Mouse (Mus musculus) urinary bladder, postnatal 4 days (tissue): ENCODE data around the gene Aig1.

Experiments
- DNase-seq, 2 experiments: peaks; one replicate each; pipeline ENCODE4 v3.0.0; 2021 to 2022; ENCODE audit warnings: low spot score in 2 of 2

Aig1 gene

DNA sequence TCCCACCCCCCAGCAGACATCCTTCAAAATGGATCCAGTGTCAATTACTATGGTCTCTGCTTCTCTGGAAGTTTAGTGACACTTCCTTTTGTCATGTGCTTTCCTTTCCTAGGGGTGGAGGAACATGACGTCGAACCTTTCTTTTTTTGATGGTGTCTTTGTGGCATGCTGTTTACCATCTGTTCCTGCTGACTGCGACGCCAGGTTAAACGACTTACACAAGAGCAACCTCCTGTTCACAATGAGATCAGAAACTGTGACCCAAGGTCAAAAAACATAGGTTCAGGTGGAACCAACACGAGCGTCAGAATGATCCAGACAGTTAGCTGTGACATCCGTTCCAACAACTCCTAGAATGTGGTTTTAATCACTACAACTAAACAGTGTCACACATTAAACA, 166.7 kb downstream of the Aig1 start:
- DNase-seq: no peak

DNA sequence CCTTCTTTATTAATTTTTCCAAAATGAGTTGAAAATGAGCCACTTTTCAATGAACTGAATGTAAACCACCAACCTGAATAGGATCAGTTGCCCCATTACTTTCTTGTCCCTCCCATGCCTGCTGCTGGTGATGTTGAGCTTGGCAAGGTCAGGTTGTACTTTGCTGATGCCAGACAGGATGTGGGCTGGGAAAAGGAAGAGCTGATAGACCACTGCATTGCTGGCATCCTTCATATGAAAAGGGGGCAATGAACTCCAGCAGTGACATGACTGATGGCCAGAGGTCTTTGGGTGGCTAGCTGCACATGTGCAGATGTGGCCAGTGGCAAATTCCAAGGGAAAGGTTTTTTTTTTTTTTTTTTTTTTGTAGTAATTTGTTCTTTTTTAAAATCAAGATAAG, 172.5 kb downstream of the Aig1 start:
- no peak for DNase-seq

DNA sequence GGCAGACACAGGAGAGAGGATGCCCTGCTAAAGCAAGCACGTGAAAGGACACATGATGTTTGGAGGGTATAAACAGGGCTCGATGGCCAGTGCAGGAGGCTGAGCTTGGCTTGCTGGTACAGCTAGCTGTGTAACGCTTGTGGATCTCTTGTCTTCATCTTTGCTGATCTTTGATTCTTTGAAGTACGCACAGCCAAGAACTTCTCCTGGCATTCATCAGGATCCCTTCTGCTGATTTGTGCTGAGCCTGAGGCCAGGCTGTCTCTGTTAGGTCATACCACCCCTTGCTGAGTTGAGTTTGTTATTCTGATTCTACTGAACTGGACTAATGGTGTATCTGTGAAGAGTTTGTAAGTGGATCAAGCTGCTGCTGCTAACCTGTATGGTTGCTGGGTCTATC, 175.5 kb downstream of the Aig1 start:
- no peak for DNase-seq

DNA sequence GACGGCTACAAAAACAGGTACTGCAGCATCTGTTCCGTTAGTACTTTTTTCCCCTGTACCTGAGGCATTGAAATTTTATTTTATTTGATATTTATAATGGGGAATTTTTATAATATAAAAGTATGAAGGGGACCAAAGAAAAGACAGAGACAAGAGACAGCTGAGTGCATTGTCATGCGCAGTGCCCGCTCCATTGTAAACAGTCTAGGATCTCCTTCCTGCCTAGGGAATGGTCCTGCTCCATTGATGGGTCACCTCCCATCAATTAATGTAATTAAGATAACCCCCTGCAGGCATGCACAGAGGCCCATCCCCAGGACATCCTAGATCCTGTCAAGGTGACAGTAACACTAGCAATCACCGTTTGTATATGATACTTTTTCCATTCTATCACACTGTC, 178.0 kb downstream of the Aig1 start:
- no peak for DNase-seq

DNA sequence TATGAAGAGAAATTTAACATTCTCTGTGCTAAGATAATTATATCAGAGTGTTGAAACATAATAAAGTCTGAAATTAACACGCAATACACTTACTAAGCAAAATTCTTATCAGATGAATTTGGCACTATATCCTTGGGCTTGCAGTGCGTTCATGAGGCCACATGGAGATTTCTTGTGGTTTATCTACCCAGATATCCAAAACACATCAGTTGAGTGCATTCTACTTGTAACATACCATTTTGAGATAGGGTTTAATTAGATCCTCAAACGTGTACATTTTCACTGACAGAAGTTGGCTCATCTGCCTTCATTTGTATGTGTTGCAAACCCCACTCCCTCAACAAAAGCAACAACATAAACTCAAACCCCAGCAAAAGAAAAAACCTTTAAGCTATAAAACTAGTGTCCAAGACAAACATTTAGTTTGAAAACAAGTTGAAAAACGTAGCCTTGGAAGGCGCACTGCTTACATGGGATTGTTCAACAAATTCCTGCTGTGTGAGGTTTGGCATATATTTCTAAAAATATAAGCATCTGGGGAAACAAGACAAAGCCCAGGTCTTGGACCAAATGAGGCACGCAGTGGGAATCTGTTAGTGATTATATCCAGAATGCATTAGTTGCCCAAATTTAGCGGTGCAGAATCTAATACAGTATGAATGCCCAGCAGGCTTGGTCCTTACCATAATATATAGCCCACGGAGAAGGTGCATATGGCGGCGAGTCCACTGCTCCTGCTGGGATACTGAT, 178.8 kb downstream of the Aig1 start:
- DNase-seq: no peak

DNA sequence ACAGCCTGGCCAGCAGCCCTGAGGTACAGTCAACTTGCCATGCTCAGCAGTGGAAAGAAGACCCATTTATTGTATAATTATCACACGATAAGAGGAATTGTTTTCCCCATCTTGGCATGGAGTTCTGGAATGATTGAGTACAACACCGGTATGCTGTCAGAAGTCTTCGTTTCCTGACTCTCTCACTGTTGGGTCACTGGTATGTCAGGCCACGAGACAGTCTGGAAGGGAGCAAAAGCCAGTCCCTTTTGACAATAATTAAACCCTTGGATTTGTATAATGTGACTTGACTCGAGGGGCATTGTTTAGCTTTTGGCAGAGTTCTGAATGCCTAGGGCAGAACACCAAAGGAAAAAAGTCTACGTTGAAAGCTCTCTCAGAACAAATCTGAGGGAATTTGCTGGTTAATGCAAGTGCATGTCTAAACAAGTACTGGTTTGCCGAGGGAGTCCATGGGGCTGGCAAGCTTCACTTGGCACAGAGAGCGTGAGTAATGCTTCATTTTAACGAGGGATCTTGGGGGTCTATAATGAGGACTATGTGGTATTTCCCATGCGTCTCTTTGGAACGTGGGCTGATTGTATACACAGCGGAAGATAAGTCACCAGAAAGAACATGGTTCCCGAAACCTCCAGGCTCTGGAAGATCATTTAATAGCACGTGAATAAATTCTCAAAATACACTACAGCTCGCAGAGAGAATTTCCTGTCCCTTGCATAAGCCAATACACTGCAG, 180.2 kb downstream of the Aig1 start:
- DNase-seq: peak in 1 of 2 experiments; percentile 20

DNA sequence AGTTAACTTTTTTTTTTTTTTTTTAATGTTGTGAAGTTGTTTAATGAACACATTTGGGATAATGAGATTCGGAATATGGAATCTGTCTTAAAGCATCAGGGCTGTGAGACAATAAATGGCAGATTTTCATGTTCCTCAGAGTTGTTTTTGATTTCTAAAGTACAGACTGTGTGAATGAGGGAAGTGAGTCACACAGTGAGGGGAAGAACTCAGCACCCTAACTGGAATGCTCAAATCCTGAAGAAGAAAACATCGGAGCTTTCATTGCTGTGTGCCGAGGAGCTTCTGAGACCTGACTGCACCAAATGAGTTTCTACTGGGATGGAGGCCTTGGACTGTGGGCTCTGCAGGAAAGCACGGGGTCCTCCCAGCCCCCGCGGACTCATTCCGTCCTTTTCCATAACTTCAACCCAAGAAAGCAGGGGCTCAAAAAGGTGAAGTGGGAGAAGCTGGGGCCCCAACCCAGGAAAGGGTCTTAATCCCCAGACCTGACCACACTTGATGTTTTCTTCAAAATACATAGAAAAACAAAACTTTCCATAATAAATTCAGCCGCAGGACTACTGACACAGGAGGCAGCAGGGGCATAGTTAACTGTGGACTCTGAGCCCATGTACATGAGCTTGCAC, 181.5 kb downstream of the Aig1 start:
- no peak for DNase-seq

DNA sequence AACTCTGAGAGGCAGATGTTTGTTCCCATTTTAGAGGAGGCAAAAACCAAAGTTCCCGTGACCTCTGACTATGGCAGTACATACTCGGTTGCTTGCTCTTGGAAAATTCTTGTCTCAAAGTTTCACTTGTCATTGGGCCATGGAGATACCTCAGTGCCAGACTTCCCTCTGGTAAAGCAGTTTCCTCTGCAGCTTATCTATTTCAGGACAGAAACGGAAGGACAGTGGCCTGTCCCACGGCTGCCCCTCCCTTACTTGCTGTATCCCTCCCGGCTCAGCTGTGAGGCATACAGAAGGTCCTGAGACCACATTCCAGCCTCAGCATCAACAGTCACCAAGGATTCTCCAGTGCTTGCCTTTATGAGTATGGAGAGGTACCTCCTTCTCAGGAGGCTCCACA, 182.7 kb downstream of the Aig1 start:
- no peak for DNase-seq

DNA sequence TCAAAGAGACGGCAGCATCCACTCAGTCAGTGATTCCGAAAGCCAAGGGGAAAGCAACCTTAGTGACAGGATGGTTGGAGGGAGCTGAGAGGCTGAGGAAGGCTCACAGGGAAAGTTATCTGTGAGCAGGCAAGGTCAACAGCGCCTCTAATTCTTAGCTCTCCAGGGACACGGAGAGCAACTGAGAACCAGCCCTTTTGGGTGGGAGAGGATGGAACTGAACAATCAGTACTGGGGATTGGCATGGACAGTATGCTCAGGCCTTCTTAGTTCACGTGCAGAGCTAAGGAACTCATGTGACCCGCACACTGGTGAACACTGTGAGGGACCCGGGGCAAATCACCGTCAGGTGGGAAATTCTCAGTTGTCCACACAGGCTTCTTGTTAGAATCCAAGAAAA, 183.4 kb downstream of the Aig1 start:
- DNase-seq: no peak

DNA sequence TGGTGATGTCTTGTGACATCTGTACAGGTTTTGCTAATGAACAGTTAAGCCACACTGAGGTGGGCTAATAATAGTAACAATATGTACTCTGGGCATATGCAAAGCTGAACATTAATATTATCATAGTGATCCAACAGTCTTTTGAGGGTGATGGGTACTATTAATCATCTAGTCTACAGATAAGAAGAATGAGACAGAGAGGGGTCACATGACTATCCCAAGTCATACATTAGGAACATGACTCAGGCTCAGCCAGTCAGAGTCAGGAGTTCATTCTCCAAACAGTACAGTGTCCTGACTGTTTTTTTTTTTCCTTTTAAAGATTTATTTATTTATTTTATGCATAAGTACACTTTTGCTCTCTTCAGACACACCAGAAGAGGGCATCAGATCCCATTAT, 184.3 kb downstream of the Aig1 start:
- DNase-seq: no peak

DNA sequence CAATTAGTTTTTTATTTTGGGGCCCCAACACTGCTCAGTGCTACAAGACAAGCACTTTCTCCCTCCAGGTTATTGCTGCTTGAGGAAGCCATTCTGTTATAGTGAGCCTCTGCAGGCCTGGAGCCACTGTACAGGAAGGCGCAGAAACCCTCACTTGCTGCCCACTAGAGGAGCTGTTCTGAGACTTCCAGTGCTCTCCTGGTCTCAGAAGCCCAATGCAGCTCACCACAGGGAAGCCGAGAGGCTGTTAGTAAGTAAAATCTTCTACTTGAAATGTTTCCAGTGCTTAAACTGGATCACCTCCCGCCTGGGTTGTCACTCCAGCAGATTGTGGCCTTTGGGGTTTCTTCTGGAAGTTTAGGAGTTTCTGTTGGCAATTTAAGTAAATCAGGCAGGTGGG, 186.2 kb downstream of the Aig1 start:
- DNase-seq: no peak

DNA sequence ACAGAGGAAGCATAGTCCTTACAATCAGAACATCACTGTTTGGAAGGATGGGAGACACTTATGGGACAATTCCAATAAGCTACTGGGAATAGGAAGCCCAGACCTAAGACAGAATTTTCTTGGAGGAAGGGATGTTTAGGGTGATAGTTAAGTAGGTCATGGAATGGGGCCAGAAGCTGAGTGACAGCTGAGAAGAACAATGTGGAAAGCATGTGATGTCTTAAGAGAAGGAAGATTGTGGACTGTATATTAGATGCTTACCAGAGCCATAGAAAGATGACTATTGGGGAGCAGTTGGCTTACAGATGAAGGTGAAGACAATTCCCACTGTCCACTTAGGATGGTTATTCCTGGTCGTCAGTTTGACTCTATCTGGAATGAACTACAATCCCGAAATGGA, 191.3 kb downstream of the Aig1 start:
- no peak for DNase-seq

DNA sequence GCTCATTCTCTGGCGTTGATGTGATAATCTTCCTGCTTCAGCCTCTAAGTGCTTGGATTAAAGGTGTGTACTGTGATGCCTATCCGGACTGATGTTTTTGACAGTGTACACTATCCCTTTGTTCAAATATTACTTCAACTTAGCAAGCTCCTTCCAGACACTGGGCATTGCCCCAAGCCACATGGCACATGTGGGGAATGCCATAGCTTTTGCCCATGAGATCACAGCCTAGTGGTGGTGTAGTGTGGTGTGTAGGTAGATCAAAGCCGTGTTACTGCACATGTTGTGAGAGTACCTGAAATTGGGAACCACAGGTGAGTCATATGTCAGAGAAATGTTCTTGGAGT, 193.8 kb downstream of the Aig1 start:
- no peak for DNase-seq

DNA sequence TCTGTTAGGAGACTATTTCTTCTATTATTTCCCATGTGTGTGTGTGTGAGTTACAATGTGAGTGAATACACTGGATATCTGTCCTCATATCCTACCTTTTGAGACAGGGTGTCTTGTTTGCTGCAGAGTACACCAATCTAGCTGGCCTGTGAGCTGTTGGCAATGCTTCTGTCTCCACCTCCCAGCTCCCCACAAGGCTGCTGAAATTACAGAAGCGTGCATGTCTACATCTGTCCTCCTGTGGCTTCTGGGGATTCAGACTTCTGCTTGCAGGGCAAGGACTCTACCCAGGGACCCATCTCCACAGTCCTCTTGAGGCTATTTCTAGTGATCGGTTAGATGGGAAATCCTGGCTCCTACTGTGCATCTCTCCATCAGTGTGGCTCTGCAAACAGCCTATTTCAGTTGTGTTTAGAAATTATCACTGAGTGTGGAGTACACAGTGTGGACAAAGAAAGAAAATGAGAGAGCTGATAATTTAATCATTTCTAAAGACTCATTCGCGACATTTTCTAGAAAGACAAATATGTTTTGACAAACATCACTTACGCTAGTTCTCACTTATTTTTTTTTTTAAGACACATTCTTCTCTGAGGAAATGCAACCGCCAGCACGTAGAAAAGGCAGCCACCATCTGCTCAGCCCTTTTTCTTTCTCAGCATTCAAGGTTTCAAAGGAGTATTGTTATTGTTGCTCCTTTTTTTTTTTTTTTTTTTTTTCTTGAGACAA, 194.3 kb downstream of the Aig1 start:
- DNase-seq: no peak

DNA sequence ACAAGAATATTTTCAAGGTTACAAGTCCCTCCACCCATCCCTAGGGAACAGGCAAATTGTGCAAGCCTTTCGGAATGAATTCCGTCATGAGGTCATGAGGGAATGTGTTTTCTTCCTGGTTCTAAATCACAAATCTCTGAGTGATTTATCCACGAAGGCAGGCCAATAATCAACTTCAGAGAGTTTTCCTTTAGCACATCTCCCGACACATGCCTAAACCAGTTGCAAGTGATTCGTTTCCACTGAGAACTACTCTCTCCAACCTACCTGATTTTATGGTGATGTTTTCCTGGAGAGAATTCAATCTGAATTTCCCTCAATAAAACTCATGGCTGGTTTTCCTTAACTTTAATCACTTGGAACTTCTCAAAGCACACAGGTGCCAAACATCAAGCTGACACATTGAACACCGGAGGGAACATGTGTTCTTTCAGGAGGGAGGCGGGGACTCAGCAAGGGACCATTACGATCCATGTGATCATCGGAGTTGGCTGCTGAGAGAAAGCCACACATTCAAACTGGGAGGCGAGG, 201.5 kb downstream of the Aig1 start:
- DNase-seq: no peak

DNA sequence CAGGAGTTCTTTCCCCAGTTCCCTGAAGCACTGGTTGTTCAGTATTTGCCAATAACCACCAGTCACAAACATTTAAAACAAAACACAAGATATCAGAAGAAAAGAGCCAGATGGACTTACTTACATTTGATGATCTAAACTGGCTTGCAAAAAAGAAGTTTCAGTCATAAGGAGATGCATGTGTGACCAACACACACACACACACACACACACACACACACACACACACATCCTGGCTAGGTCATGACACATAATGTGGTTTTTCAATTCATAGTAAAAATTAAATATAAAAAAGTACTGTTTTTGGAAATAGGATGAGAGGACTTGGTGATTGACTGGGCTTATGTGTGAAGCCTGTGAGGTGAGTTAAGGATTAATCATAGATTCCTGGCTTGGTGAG, 205.3 kb downstream of the Aig1 start:
- DNase-seq: no peak

DNA sequence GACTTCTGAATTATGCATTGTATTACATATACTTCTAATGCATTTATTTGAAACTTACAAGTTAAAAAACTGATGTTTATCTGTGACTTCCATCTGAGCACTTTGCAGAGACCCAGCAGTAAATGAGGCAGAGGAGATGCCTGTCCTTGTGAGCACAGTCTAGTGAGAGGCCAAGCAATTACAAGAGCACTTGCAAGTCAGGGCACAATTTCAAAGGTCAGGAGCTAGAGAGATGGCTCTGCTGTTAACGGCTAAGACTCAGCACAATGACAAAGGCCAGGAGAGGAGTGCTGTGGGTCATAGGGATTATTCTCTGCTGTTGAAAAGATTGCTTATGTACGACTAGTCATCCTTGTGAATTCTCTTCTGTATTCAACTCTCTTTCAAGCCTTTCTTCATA, 209.0 kb downstream of the Aig1 start:
- DNase-seq: no peak

DNA sequence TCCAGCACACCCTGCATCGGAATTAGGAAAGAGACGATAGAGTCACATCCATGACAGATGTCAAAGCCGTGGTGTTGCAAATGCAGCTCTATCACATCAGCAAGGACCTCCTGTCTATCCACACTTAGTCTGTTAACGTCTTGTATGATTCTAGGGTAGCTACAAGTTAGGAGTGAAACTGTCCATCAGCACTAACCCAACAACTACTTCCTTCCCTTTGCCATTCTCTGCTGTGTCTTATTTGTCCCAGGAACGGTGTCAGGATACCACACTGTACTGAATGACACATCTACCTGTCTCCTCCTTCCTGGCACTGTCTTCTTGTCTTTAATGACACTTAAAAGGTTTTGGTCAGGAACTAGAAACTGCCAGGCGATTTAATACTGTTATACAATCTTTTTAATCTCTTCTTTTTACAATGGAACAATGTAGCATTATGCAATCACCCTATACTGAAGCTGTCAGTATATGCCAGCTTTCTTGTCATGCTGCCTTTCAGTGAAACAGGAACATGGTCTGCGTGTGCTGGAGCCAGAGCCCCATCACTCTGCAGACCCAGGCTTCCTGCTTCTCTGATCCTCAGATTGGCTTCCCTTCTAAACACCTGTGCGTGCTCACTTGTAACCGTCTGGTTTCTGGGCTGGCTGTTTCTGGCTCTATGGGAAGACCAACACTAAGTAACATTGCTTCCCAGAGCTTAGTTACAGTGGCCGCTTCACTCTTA, 214.9 kb downstream of the Aig1 start:
- no peak for DNase-seq

DNA sequence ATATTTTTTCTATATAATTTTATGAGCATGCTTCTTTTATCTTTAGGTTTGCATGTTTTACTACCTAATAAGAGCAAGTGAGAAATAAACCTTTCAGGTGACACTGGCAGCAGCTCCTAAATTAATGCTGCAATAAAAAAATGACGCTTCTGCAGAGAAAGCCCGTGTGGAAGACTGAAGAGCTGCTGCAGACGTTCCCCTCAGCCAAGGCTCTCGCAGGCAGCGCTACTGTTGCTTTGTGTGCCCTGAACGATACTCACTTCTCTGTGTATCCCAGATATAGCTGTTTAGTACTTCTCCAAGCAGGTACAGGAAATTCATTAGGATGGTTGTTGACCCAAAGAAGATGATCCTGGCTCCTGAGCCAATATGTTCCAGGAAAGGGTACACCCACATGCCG, 215.5 kb downstream of the Aig1 start:
- no peak for DNase-seq

DNA sequence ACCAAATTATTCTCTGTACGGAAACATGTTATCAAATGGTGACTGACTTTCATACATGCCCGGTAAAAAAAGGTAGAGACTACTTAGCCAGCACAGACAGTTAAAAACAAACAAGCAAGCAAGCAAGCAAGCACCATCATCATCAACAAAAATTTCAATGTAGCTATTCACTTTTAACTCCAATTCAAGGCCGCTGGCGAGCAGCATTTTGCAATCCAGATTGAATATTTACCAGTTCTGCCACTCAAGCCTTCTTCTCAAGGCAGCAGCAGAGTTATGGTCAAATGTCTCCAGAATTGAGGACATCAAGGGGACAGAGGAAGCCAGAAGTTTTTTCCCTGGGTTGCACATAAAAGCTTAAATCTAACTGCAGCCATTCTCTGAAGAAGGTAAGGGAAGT, 216.7 kb downstream of the Aig1 start:
- DNase-seq: no peak

DNA sequence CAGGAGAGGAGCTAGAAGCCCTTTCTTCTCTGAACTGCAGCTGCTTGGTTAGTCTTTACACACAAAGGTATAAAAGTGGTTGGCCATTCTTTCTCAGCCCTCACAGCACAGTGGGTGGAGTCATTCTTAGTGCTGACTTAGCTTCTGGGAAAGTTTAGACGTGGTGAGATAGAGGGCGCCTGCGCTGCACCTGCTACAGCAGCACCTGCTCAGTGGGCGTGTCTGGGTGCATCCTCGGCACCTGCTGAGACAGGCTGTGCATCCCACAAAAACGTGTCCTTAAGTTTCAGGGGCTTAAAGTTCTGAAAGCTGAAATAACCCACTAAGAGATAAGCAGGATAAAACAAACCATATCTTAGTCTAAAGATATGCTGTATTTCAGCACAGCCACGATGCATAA, 227.0 kb downstream of the Aig1 start:
- DNase-seq: no peak

DNA sequence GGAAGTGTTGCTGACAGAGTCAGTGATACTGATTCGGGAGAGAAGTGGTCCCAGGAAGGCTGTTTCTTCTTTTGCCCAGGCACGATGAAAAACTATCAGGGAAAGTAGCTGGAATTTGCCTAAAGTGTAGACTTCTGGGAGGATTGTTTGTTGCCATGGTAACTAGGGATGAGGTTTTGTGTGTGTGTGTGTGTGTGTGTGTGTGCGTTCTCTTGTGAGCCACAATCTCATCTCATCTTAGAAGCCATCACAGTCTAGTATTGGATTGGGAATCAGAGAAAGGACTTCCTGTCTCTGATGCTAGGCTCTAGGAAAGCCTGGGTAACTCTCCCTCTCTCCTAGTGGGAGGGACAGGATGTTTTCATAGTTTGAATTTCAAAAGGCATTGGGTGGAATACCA, 237.0 kb downstream of the Aig1 start:
- DNase-seq: no peak
